Mouse (Mus musculus): ENCODE measurements around the gene Pttg1.

DNA sequence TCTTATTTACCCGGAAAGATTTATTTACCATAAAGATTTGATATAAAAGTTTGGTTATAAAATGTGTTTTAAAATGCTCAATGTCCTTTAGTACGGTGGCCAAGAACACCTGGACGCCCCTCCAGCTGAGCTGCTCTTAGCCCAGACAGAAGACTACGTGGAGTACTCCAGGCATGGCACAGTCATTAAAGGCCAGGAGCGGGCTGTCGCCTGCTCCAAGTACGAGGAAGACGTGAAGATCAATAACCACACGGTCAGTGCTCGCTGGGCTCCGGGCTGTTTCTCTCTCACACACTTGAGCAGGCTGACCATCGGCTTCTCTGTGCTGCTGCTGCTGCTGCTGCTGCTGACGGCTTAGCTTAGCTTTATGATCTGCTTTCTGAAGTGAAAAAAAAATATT lies 17.1 kb upstream of the Pttg1 start:
- no peak for TF ChIP-seq CTCF (IDR thresholded peaks at IDR 0.05; ENCODE audit: low read depth)
- no peak for TF ChIP-seq EP300 (optimal IDR thresholded peaks at IDR 0.05)
